Mouse (Mus musculus): ENCODE results near the gene Trip12. TPM values are rescaled to one million over a fixed set of nuclear protein-coding genes. Genes with fewer than 3 reads are reported as not detected.

Gene Trip12
- total RNA-seq, 4 experiments from 2014 or later = 177 to 244 (median 207) TPM

Small RNA genes lying within 50 kb of the gene (microRNA-seq; reads per million reads assigned to microRNA genes)
- 0.63 to 0.66 reads per million in 2 experiments for gene Mir5126

Other genes with a start within 250 kb of the Trip12 start
- gene Dner, start 144.3 kb downstream of the Trip12 start, total RNA-seq (2022) = 100 to 1,000 TPM; 129 to 148 (median 141) TPM
- gene Fbxo36, start 675 bp downstream of the Trip12 start, total RNA-seq (2022) = 1 to 10 TPM; 3.0 to 4.6 (median 3.8) TPM
- 10 to 100 TPM; 10.3 to 15.1 (median 13.1) TPM for gene Slc16a14, start 94.6 kb upstream of the Trip12 start, total RNA-seq (2022)

Measured in left cerebral cortex, adult 8-10 months (tissue).